Mouse (Mus musculus): ENCODE results near the gene 1700092M07Rik.
A peak's percentile ranks its signal among the peaks of the same experiment; 100 is the strongest.

The 1700092M07Rik gene

GRCm38 (mm10) chr19:8740603-8741002 is at the start of gene 1700092M07Rik:
Gene 1700092M07Rik, plus strand, starts transcription at chr19:8740718.
- DNase-seq, result peak; percentile 39

DNA sequence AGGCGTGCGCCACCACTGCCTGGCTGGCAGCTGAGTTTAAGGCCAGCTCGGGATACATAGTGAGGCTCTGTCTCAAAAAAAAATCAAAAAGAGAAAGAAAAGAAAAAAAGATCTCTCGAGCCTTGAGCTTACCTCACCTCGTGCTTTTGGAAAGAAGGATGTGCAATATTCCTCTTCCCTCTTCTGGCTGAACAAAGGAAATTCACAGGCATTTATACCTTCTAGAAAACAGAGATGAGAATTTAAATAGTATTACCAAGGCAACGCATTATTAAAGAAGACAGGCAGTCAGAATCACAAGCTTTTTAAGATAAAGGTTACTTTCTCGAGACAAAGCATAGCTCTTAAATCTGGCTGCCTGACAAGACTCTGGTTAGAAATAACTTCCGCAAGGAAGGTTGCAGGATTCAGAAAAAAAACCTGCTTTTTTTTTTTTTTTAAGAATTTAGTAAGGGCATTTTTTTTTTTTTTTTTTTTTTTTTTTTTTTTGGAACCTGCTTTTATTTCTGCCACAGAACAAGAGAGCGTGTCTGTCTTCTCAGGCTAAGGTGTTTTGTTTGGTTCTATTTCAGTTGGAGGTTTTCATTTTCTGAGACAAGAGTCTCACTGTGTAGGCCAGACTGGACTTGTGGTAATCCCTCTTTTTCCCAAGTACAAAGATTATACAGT is 48.5 kb upstream of the 1700092M07Rik start:
- DNase-seq, result no peak

DNA sequence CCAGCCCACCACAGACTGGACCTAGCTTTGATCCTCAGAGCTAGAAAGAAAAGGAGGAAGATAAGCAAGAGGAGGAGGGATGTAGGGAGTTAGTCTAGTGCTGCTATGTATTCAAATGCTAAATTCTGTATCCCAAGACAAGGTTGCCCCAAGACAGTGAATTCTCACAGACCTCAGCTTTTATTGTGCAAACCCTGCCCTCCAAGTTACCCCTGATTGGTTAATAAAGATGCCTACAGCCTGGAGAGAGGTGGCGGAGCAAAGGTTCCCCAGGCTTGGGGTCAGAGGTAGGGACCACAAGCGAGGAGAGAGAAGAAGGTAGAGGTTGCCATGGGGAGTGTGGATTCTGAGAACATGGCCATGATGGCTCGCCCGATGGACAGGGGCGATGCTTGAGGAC is 47.8 kb upstream of the 1700092M07Rik start:
- no peak for DNase-seq

- DNase-seq, result peak; percentile 81
Measured at GRCm38 (mm10) chr19:8695330-8695729, 45.2 kb upstream of the 1700092M07Rik start.

- DNase-seq, result peak; percentile 19
Measured at GRCm38 (mm10) chr19:8699652-8700051, 40.9 kb upstream of the 1700092M07Rik start.

DNA sequence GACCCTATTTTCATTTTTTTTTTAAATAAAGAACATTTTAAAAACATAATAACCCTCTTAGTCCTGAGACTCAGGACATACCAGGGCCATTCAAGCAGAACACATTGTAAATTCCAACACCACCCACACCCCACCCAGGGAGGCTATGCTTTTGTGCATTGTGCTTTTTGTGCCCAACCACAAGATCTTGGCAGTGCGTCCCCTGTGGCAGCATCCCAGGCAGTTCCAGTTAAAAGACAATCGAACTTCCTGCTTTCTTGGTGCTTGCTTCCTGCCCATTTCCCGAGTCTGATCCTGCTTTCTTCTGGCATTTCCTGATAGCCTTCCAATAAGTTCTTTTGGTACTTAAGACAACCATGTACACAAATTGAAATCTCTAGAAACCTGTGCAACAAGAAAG is 38.1 kb upstream of the 1700092M07Rik start:
- no peak for DNase-seq

DNA sequence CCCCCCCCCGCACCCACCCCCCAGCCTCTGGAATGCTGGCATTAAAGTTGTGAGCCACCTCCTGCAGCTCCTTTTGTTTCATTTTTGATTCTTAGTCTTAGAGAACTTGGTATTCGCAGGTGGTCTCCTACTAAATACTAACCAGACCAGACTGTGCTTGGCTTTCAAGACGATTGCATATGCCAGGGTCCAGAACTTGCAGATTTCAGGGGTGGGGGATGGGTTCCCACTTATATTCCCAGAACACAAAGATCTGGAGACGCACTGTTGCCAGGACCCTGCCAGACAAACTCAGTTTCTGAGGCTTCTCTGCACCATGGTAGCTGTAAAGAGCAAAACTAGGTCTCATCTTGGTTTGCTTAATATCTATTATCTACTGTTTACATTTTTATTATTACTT is 36.9 kb upstream of the 1700092M07Rik start:
- no peak for DNase-seq

GRCm38 (mm10) chr19:8705026-8705708 is 35.4 kb upstream of the 1700092M07Rik start:
- no peak for DNase-seq

DNA sequence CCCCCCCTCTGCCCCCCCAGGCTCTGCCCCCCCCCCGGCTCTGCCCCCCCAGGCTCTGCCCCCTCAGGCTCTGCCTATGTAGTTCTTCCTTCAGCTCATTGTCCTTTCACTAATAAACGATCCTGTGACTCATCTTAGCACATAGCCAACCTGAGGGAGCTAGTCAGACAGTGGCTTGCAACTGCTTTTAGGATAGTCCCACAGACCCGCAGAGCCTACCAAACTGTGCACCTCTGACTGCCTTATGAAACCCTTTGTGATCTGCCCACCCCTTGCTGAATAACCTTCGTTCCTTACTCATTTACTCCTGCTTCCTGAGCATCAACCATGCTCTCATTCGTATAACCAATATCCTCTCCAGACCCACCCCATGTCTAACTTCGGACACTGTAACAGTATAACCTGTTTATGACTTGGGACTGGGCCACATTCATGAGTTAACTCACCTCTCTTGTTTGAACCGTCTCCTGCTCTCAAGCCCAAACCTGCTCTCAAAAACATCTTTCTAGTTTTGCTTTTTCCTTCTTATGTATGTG is 34.3 kb upstream of the 1700092M07Rik start:
- DNase-seq, result no peak

DNA sequence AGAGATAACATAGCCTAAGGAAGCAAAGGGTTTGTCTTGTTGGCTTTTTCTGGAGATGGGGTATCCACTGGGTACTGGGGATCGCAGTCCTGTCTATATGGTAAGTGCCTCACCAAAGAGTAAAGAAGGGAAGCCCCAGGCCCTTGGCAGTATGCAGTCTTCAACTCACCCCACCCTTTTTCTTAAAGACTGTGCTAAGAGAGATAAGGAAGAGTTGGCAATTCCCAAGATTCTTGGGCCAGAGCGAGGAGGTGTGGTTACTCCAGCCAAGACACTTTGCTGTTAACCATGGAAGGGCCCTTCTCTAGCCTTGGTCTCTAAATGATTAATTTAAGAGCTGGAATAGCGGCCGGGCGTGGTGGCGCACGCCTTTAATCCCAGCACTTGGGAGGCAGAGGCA is 33.6 kb upstream of the 1700092M07Rik start:
- DNase-seq, result no peak

GRCm38 (mm10) chr19:8708954-8709353 is 31.6 kb upstream of the 1700092M07Rik start:
- DNase-seq, result no peak

DNA sequence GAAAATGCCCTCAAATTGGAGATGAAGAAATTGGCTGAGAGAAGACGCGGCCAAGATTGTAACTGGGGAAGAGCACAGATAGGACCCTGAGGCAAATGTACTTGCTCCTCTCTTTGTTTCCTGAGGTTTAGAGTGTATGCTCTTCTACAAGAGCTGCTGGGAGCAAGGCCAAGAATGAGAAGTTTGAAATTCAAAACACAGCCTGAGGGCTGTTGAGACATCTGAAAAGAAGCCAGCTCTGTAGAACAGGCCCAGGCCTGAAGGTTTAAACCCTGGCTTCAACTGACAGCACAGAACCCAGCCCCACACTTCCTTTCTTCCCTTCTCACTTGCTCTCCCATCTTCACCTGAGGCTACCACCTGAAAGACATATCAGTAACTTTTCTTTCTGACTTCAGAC is 30.5 kb upstream of the 1700092M07Rik start:
- DNase-seq, result no peak

GRCm38 (mm10) chr19:8711506-8711905 is 29.0 kb upstream of the 1700092M07Rik start:
- peak; percentile 14 for DNase-seq

- DNase-seq, result peak; percentile 67
Measured at GRCm38 (mm10) chr19:8711949-8712869, 28.3 kb upstream of the 1700092M07Rik start.

- DNase-seq, result peak; percentile 79
Measured at GRCm38 (mm10) chr19:8712870-8713305, 27.6 kb upstream of the 1700092M07Rik start.

DNA sequence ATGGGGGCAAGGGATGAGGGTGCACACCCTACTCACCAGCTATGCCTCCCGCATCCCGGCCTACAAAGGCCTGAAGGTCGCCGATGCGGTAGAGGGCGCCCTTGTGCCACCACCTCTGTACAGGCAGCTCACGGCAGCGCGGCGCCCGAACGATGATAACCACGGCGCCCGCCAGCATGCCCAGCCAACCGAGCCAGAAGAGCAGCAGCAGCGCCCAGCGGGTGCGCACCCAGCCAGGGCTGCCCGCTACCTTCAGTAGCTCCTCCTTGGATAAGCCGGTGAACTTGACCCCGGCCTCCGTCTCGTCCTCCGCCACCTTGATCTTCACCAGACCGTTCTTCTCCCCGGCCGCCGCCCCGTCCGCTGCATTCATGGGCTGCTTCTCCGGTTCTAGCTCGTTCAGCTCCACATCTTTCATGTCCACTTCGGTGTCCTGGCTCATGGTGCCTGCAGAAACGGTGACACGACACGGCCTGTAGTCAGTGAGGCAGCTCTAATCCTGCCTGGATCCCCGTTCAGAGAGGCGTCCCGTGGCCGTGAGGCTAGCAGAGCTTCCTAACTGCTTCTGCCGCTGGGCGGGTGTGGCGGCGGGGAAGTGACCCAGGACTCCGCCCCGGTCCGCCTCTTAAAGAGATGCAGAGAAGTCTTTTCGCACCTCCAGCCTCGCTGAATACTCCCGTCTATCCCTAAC is 27.1 kb upstream of the 1700092M07Rik start:
- peak; percentile 97 for DNase-seq

DNA sequence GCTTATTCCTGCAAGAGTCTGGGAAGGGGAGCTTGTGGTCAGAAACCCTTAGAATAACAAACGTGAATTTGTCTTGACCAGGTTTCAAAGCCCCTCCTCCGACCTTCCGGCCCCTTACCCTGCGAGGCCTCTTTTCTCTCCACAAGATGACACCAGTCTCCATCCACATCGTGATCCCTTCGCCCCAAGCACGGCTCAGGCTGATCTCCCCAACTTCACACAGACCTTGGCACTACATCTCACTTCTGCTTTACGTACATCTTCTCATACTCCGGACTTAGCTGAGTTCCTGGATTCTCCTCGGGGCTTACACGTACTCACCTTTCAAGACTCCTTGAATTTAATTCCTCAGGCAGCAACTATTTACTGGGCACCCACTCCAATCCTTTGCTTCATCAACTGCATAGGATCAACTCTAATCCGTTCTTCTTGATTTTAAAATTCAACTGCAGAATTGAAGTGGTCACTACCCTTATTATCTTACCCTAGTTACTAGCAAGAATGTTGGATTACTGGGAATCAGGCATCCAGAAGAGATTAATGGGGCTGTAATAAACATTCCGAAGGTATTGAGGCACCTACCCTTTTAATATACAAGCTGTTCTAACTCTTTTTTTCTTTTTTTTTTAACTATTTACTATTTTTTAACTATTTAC is 26.4 kb upstream of the 1700092M07Rik start:
- DNase-seq, result no peak

DNA sequence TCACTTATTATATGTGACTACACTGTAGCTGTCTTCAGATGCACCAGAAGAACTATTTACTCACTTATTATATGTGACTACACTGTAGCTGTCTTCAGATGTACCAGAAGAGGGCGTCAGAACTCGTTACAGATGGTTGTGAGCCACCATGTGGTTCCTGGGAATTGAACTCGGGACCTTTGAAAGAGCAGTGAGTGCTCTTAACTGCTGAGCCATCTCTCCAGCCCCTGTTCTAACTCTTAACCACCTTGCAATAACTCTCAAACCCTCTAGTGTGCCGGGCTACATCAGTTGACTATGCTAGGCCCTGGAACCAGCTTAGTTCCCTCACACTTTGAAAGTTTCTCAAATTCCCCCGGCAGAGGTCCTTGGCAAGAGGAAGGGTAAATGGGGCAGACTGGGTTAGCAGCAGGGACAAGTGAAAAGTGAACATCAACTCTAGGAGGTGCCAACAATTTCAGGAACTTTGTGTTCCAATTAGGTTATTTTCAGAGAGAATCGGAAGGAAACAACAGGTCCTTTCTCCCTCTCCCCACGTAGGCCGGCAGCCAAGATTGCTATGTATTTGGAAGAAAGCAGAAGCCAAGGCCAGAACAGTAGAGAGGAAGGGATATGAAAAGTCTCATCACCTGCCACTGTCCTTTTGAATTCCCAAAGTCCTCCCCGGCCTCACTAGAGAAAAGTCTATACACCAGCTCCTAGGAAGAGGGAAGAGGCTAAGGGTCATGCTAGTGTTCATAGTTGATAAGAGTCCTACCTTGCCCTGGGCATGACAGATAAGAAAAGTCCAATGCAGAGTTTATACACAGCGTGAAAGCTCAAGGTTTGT is 25.7 kb upstream of the 1700092M07Rik start:
- no peak for DNase-seq

DNA sequence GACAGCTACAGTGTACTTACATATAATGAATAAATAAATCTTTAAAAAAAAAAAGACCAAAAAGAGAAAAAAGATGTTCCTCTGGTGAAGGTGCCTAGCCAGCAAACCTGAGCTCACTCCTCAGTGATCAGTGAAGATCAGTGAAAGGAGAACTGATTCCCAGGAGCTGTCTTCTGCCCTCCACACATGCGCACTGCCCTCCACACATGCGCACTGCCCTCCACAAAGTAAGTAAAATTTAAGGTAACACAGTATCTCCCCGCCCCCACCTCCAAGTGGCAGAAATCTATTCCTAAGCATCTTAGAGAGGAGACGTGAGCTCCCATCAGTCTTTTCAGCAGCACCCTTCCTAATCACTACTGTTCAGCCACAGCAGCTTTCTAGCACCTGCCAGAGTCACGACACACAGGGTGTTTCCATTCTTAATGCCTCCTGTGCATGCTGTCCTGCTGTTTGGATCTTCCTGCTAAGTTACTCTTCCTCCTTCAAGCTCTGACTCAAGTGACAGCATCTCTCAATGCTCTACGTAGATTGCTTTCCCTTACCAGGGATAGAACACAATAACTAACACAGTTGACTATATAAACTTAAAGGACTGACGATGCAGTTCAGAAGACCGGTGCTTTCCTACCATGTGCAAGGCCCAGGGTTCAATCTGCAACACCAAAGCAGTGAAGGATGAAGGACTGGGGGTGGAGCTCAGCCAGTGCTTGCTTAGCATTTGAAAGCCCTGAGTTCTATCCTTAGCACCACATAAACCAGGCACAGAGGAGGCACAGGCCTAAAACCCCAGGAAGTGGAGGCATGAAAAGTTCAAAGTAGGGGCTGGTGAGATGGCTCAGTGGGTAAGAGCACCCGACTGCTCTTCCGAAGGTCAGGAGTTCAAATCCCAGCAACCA is 24.4 kb upstream of the 1700092M07Rik start:
- no peak for DNase-seq
